Mouse (Mus musculus) lung, adult 2 months (tissue): ENCODE results near the gene Tm6sf1.

Experiments used
- CTCF ChIP-seq: fragments of 200-500 bp; IDR thresholded peaks from 2 replicates; pipeline ENCODE4 v1.5.1; 2011; ENCODE audit warnings: mild to moderate bottlenecking, low read length, control low read depth; ENCODE audit not compliant: insufficient read depth
- POLR2A ChIP-seq: fragments of 200-500 bp; IDR thresholded peaks from 2 replicates; pipeline ENCODE4 v1.6.1; 2011; ENCODE audit warnings: low read depth, mild to moderate bottlenecking, control low read depth, low read length, borderline replicate concordance; ENCODE audit errors: extremely low read depth

DNA sequence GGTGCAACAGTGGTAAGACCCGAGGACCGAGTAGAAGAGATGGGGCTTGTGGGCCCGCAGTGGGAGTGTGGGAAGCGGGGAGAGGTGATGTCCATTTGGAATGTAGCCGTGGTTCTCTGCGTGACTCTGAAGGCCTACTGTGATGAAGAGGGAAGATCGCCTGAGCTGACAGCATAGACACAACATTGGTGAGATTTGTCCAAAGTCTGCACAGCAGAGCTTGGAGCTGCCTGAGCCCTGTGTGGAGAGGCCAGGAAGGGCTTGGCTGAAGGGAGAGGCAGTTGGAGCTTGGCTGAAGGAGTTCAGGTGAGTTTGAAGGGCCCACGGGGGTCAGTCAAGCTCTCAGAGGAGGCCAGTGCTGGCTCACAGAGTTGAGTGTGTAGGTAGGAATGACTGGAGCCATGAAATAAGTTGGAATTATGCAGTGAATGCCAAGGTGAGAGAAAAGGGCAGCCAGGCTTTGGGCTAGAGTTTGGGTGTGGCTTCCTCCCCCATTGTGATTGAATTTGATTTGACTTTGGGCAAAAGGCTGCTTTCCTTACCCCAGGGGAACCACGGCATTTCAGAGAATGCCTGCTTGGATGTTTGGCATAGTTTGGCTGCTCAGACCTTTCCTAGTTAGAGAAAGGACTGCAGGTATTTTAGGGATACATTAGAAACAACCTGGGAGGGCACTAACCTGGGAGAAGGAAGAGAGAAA, 8.6 kb downstream of the Tm6sf1 start:
- TF ChIP-seq POLR2A (no peak), CTCF (no peak)
